Mouse (Mus musculus): ENCODE results near the gene Igsf3. TPM values are rescaled to one million over a fixed set of nuclear protein-coding genes. Genes with fewer than 3 reads are reported as not detected.

The Igsf3 gene
- polyA plus RNA-seq, 1 experiment from 2014 or later: 28.1 TPM

- no peaks in the 10 kb centered on the region for H3K27me3 ChIP-seq (ENCODE audit: control insufficient read depth, insufficient read depth, low read length)
- ATAC-seq (ENCODE audit: insufficient number of reproducible peaks, insufficient read depth, low FRiP score, low read depth): no peak
- no peaks in the 10 kb centered on the region for H3K36me3 ChIP-seq (ENCODE audit: control insufficient read depth, insufficient read depth, low read length)
- H3K4me1 ChIP-seq (ENCODE audit: control insufficient read depth in 2 of 2, insufficient read depth in 2 of 2, low read length in 2 of 2): peaks cover 3% of the 10 kb centered on the region in 2 experiments; a peak in 2 of 4 replicates
- 88% methylated on average over 6 of the region's 6 CpGs for WGBS
- H3K9ac ChIP-seq (ENCODE audit: low read length): no peak overlapping the region
- no peak overlapping the region for H3K4me2 ChIP-seq (ENCODE audit: low read length)
- no peak overlapping the region for H3K4me3 ChIP-seq (ENCODE audit: control insufficient read depth in 1 of 2, insufficient read depth in 1 of 2, low read depth in 1 of 2, low read length in 2 of 2)
- H3K27ac ChIP-seq (replicated peaks in 1 of 2; ENCODE audit: control insufficient read depth in 1 of 2, insufficient read depth in 1 of 2, low read depth in 2 of 2, low read length in 2 of 2): no peak overlapping the region
- no peaks in the 10 kb centered on the region for H3K9me3 ChIP-seq (ENCODE audit: control insufficient read depth, low read length)
Observed at GRCm38 (mm10) chr3:101481951-101482350, 105.1 kb downstream of the Igsf3 start.

- H3K36me3 ChIP-seq (ENCODE audit: control insufficient read depth, insufficient read depth, low read length): no peaks in the 10 kb centered on the region
- no peaks in the 10 kb centered on the region for H3K27me3 ChIP-seq (ENCODE audit: control insufficient read depth, insufficient read depth, low read length)
- peaks cover 3% of the 10 kb centered on the region in 2 experiments; a peak in 2 of 4 replicates for H3K4me1 ChIP-seq (ENCODE audit: control insufficient read depth in 2 of 2, insufficient read depth in 2 of 2, low read length in 2 of 2)
- WGBS: 75% methylated on average over 3 of the region's 3 CpGs
- 0 out of 2 replicates have a peak, but pooled peaks cover under 1% of the 10 kb centered on the region for H3K9me3 ChIP-seq (ENCODE audit: control insufficient read depth, low read length)
- ATAC-seq (ENCODE audit: insufficient number of reproducible peaks, insufficient read depth, low FRiP score, low read depth): no peak
- no peak overlapping the region for H3K27ac ChIP-seq (replicated peaks in 1 of 2; ENCODE audit: control insufficient read depth in 1 of 2, insufficient read depth in 1 of 2, low read depth in 2 of 2, low read length in 2 of 2)
- no peak overlapping the region for H3K4me3 ChIP-seq (ENCODE audit: control insufficient read depth in 1 of 2, insufficient read depth in 1 of 2, low read depth in 1 of 2, low read length in 2 of 2)
- no peak overlapping the region for H3K9ac ChIP-seq (ENCODE audit: low read length)
- no peak overlapping the region for H3K4me2 ChIP-seq (ENCODE audit: low read length)
Observed at GRCm38 (mm10) chr3:101483256-101483983, 106.5 kb downstream of the Igsf3 start.

DNA sequence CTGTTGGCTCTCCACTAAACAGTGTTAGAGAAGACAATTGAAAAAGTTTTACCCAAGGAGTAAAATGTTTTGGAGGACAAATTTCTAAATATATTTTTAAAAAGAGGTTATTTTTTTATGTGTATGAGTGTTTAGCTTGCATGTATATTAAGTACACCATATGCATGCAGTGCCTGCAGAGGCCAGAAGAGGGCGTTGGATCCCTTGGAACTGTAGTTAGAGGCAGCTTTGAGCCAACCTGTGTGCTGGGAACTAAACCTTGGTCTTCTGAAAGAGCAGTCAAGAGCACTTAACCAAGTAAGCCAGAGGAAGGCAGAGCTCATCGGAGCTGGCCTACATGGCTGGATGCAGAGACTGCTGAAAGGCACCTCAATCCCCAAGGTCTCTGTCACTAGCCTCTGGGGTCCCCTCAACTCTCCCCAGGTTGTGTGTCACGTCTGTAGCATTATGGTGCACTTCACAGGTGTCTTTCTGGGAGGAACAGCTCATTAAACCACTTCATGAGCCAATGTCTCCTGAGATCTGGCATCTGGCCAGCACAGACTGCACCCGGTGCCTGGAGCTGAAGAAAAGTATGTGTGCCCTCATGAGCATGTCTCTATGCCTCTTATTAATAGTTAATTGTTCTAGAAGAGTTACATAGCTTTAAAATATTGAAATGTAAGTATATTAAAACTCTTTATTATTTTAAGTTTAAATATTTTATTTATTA, 109.3 kb downstream of the Igsf3 start:
- 31% methylated on average over 4 of the region's 4 CpGs for WGBS
- Histone ChIP-seq H3K4me2 (ENCODE audit: low read length) (no peak overlapping the region), H3K27me3 (ENCODE audit: control insufficient read depth, insufficient read depth, low read length) (no peaks in the 10 kb centered on the region), H3K27ac (replicated peaks in 1 of 2; ENCODE audit: control insufficient read depth in 1 of 2, insufficient read depth in 1 of 2, low read depth in 2 of 2, low read length in 2 of 2) (no peak overlapping the region), H3K4me3 (ENCODE audit: control insufficient read depth in 1 of 2, insufficient read depth in 1 of 2, low read depth in 1 of 2, low read length in 2 of 2) (no peak overlapping the region), H3K9ac (ENCODE audit: low read length) (no peak overlapping the region), H3K4me1 (ENCODE audit: control insufficient read depth in 2 of 2, insufficient read depth in 2 of 2, low read length in 2 of 2) (peaks cover 3% of the 10 kb centered on the region in 2 experiments; a peak in 2 of 4 replicates), H3K36me3 (ENCODE audit: control insufficient read depth, insufficient read depth, low read length) (no peaks in the 10 kb centered on the region), H3K9me3 (ENCODE audit: control insufficient read depth, low read length) (0 out of 2 replicates have a peak, but pooled peaks cover 3% of the 10 kb centered on the region)
- no peak for ATAC-seq (ENCODE audit: insufficient number of reproducible peaks, insufficient read depth, low FRiP score, low read depth)

- no peaks in the 10 kb centered on the region for H3K36me3 ChIP-seq (ENCODE audit: control insufficient read depth, insufficient read depth, low read length)
- H3K4me3 ChIP-seq (ENCODE audit: control insufficient read depth in 1 of 2, insufficient read depth in 1 of 2, low read depth in 1 of 2, low read length in 2 of 2): no peak overlapping the region
- peaks cover 3% of the 10 kb centered on the region in 2 experiments; a peak in 2 of 4 replicates for H3K4me1 ChIP-seq (ENCODE audit: control insufficient read depth in 2 of 2, insufficient read depth in 2 of 2, low read length in 2 of 2)
- no peak overlapping the region for H3K9ac ChIP-seq (ENCODE audit: low read length)
- 81% methylated on average over 5 of the region's 5 CpGs for WGBS
- H3K27me3 ChIP-seq (ENCODE audit: control insufficient read depth, insufficient read depth, low read length): no peaks in the 10 kb centered on the region
- no peak for ATAC-seq (ENCODE audit: insufficient number of reproducible peaks, insufficient read depth, low FRiP score, low read depth)
- H3K4me2 ChIP-seq (ENCODE audit: low read length): no peak overlapping the region
- H3K27ac ChIP-seq (replicated peaks in 1 of 2; ENCODE audit: control insufficient read depth in 1 of 2, insufficient read depth in 1 of 2, low read depth in 2 of 2, low read length in 2 of 2): no peak overlapping the region
- 0 out of 2 replicates have a peak, but pooled peaks cover 3% of the 10 kb centered on the region for H3K9me3 ChIP-seq (ENCODE audit: control insufficient read depth, low read length)
Observed at GRCm38 (mm10) chr3:101487436-101487835, 110.6 kb downstream of the Igsf3 start.

DNA sequence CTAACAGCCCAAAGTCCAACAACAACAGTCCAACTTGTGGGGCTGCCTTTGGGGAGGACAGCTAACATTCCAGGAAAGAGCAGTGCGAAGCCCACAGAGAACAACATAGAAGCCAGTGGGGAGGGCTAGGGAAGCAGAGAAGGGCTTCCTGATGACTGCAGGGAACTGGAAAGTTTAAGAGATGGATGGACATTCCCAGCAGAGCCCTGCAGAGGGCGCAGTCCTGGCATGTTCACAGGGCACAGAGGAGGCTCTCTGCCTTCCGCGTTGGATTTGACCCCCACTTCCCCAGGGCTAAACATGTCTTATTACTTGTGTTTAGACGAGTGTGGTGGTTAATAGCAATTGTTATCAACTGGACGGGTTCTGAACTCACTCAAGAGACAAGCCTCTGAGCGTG, 111.3 kb downstream of the Igsf3 start:
- Histone ChIP-seq H3K36me3 (ENCODE audit: control insufficient read depth, insufficient read depth, low read length) (no peaks in the 10 kb centered on the region), H3K27me3 (ENCODE audit: control insufficient read depth, insufficient read depth, low read length) (no peaks in the 10 kb centered on the region), H3K9me3 (ENCODE audit: control insufficient read depth, low read length) (0 out of 2 replicates have a peak, but pooled peaks cover 3% of the 10 kb centered on the region), H3K9ac (ENCODE audit: low read length) (no peak overlapping the region), H3K27ac (replicated peaks in 1 of 2; ENCODE audit: control insufficient read depth in 1 of 2, insufficient read depth in 1 of 2, low read depth in 2 of 2, low read length in 2 of 2) (no peak overlapping the region), H3K4me1 (ENCODE audit: control insufficient read depth in 2 of 2, insufficient read depth in 2 of 2, low read length in 2 of 2) (peaks cover 3% of the 10 kb centered on the region in 2 experiments; a peak in 2 of 4 replicates), H3K4me3 (ENCODE audit: control insufficient read depth in 1 of 2, insufficient read depth in 1 of 2, low read depth in 1 of 2, low read length in 2 of 2) (no peak overlapping the region), H3K4me2 (ENCODE audit: low read length) (no peak overlapping the region)
- WGBS: 72% methylated on average over 7 of the region's 7 CpGs
- no peak for ATAC-seq (ENCODE audit: insufficient number of reproducible peaks, insufficient read depth, low FRiP score, low read depth)

GRCm38 (mm10) chr3:101490515-101490914, 113.6 kb downstream of the Igsf3 start:
- ATAC-seq (ENCODE audit: insufficient number of reproducible peaks, insufficient read depth, low FRiP score, low read depth): no peak
- Histone ChIP-seq H3K36me3 (ENCODE audit: control insufficient read depth, insufficient read depth, low read length) (no peaks in the 10 kb centered on the region), H3K4me3 (ENCODE audit: control insufficient read depth in 1 of 2, insufficient read depth in 1 of 2, low read depth in 1 of 2, low read length in 2 of 2) (no peak overlapping the region), H3K9ac (ENCODE audit: low read length) (no peak overlapping the region), H3K27ac (replicated peaks in 1 of 2; ENCODE audit: control insufficient read depth in 1 of 2, insufficient read depth in 1 of 2, low read depth in 2 of 2, low read length in 2 of 2) (no peak overlapping the region), H3K4me2 (ENCODE audit: low read length) (no peak overlapping the region), H3K9me3 (ENCODE audit: control insufficient read depth, low read length) (0 out of 2 replicates have a peak, but pooled peaks cover 3% of the 10 kb centered on the region), H3K27me3 (ENCODE audit: control insufficient read depth, insufficient read depth, low read length) (no peaks in the 10 kb centered on the region), H3K4me1 (ENCODE audit: control insufficient read depth in 2 of 2, insufficient read depth in 2 of 2, low read length in 2 of 2) (peaks cover 3 to 11% of the 10 kb centered on the region in 2 experiments; a peak in 2 of 4 replicates)
- WGBS: 87% methylated on average over 9 of the region's 9 CpGs

DNA sequence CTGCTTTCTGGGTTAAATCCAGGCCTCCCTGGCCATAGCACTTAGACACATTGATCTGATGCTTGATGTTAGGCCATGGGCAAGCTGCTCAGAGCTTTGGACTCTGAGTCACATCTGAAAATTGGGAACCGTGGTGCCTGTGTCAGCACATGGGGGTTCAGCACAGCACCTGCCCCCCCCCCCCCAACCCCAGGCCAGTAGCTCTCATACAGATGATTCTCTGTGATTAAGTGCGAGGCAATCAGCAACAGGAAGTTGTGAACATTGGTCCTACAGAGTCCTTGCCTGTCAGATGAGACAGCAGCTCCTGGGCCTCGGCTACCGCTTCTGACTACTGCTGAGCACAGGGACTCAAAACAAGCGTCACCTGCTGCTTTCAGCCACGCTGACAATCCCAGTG, 116.0 kb downstream of the Igsf3 start:
- 83% methylated on average over 6 of the region's 6 CpGs for WGBS
- no peaks in the 10 kb centered on the region for H3K36me3 ChIP-seq (ENCODE audit: control insufficient read depth, insufficient read depth, low read length)
- no peak overlapping the region for H3K9ac ChIP-seq (ENCODE audit: low read length)
- 0 out of 2 replicates have a peak, but pooled peaks cover 3% of the 10 kb centered on the region for H3K9me3 ChIP-seq (ENCODE audit: control insufficient read depth, low read length)
- H3K27me3 ChIP-seq (ENCODE audit: control insufficient read depth, insufficient read depth, low read length): no peaks in the 10 kb centered on the region
- H3K4me1 ChIP-seq (ENCODE audit: control insufficient read depth in 2 of 2, insufficient read depth in 2 of 2, low read length in 2 of 2): peaks cover 0 to 7% of the 10 kb centered on the region in 2 experiments; a peak in 2 of 4 replicates
- H3K27ac ChIP-seq (replicated peaks in 1 of 2; ENCODE audit: control insufficient read depth in 1 of 2, insufficient read depth in 1 of 2, low read depth in 2 of 2, low read length in 2 of 2): no peak overlapping the region
- ATAC-seq (ENCODE audit: insufficient number of reproducible peaks, insufficient read depth, low FRiP score, low read depth): no peak
- no peak overlapping the region for H3K4me3 ChIP-seq (ENCODE audit: control insufficient read depth in 1 of 2, insufficient read depth in 1 of 2, low read depth in 1 of 2, low read length in 2 of 2)
- H3K4me2 ChIP-seq (ENCODE audit: low read length): no peak overlapping the region
